Mouse (Mus musculus) hindbrain, embryonic 14.5 days (tissue): Measurements from ENCODE around the gene Jagn1. TPM values are rescaled to one million over a fixed set of nuclear protein-coding genes. Genes with fewer than 3 reads are reported as not detected.

Experiments
- ATAC-seq: fragments of 200-750 bp; cut with Nextera tagmentation; 2 replicates; pipeline ENCODE4 v1.8.0; 2017; ENCODE audit warnings: moderate number of reproducible peaks, mild to moderate bottlenecking, moderate TSS enrichment, moderate library complexity; ENCODE audit not compliant: low FRiP score
- DNase-seq: peaks from one replicate; pipeline ENCODE4 v3.0.0-alpha.2; 2015; ENCODE audit warnings: low spot score
- H3K27ac ChIP-seq: fragments of 300-500 bp; sonication (generic); 2 replicates; pipeline ENCODE4 v1.5.1; 2014; ENCODE audit warnings: mild to moderate bottlenecking, moderate library complexity
- H3K27me3 ChIP-seq: fragments of 300-500 bp; sonication (generic); 2 replicates; pipeline ENCODE4 v1.6.1; 2014; ENCODE audit warnings: mild to moderate bottlenecking, low read length, mixed read lengths; ENCODE audit not compliant: control insufficient read depth, insufficient read depth
- H3K36me3 ChIP-seq: fragments of 300-500 bp; sonication (generic); replicated peaks from 2 replicates; pipeline ENCODE4 v1.6.1; 2014; ENCODE audit not compliant: control insufficient read depth, insufficient read depth
- H3K4me1 ChIP-seq: fragments of 300-500 bp; sonication (generic); replicated peaks from 2 replicates; pipeline ENCODE4 v1.6.1; 2014; ENCODE audit warnings: antibody characterized with exemption, low read length, mixed read lengths; ENCODE audit not compliant: control insufficient read depth, insufficient read depth
- H3K4me2 ChIP-seq: fragments of 300-500 bp; sonication (generic); replicated peaks from 2 replicates; pipeline ENCODE4 v1.6.1; 2014; ENCODE audit warnings: mild to moderate bottlenecking, moderate library complexity
- H3K4me3 ChIP-seq: fragments of 300-500 bp; sonication (generic); replicated peaks from 2 replicates; pipeline ENCODE4 v1.5.1; 2014; ENCODE audit warnings: mild to moderate bottlenecking, low read length
- H3K9ac ChIP-seq: fragments of 300-500 bp; sonication (generic); 2 replicates; pipeline ENCODE4 v1.6.1; 2014
- H3K9me3 ChIP-seq: fragments of 300-500 bp; sonication (generic); 2 replicates; pipeline ENCODE4 v1.6.1; 2016; ENCODE audit warnings: low read length; ENCODE audit not compliant: control insufficient read depth
- WGBS: fragments of 180-500 bp; shearing (Covaris S2); extraction: QIAGEN DNeasy Blood & Tissue Kit; methylation state at CpG from one replicate; pipeline ENCODE4 v1.1.7; 2014; 5-methylcytosine and 5-hydroxymethylcytosine counted together
- polyA plus RNA-seq: library from polyadenylated mRNA; unstranded; fragments of >200 nt; fragmentation: Nextera tagmentation; extraction: Ambion mirVana; gene quantifications from 2 replicates; pipeline ENCODE4 v1.2.1, GENCODE M21; 2014

Jagn1 gene
- polyA plus RNA-seq, 1 experiment from 2014 or later, result 87.9 TPM

GRCm38 (mm10) chr6:113410001-113410400 lies 32.4 kb upstream of the Jagn1 start:
- WGBS, result 84% methylated on average over 1 of the region's 1 CpGs
- Histone ChIP-seq H3K9ac (no peak overlapping the region), H3K27ac (no peak overlapping the region), H3K4me1 (no peaks in the 10 kb centered on the region), H3K9me3 (no peaks in the 10 kb centered on the region), H3K4me2 (no peak overlapping the region), H3K27me3 (no peaks in the 10 kb centered on the region), H3K36me3 (peaks cover 45% of the 10 kb centered on the region), H3K4me3 (no peak overlapping the region)
- DNase-seq (no peak), ATAC-seq (no peak)

GRCm38 (mm10) chr6:113416416-113416815 lies 26.0 kb upstream of the Jagn1 start:
- 77% methylated on average over 5 of the region's 5 CpGs for WGBS

GRCm38 (mm10) chr6:113418441-113419198 lies 23.7 kb upstream of the Jagn1 start:
- H3K4me3 ChIP-seq, result peak overlapping the region; percentile 51
- DNase-seq (peak; percentile 38), ATAC-seq (peak; percentile 64)
- no peak overlapping the region for H3K27ac ChIP-seq
- no peaks in the 10 kb centered on the region for H3K27me3 ChIP-seq
- peak overlapping the region; percentile 65 for H3K9ac ChIP-seq
- peaks cover 17% of the 10 kb centered on the region for H3K4me1 ChIP-seq
- 16% methylated on average over 16 of the region's 16 CpGs for WGBS
- peaks cover 13% of the 10 kb centered on the region for H3K36me3 ChIP-seq
- no peaks in the 10 kb centered on the region for H3K9me3 ChIP-seq
- peak overlapping the region; percentile 78 for H3K4me2 ChIP-seq

More at GRCm38 (mm10) chr6:113416416-113416815, 26.0 kb upstream of the Jagn1 start:
- H3K4me2 ChIP-seq, result no peak overlapping the region
- H3K4me3 ChIP-seq, result no peak overlapping the region
- H3K36me3 ChIP-seq, result peaks cover 16% of the 10 kb centered on the region
- no peaks in the 10 kb centered on the region for H3K9me3 ChIP-seq
- no peaks in the 10 kb centered on the region for H3K27me3 ChIP-seq
- no peak overlapping the region for H3K9ac ChIP-seq
- ATAC-seq (no peak), DNase-seq (no peak)
- H3K27ac ChIP-seq, result no peak overlapping the region
- H3K4me1 ChIP-seq, result peaks cover 17% of the 10 kb centered on the region

- ATAC-seq (peak; percentile 97), DNase-seq (peak; percentile 99)
- Histone ChIP-seq H3K36me3 (peaks cover 10% of the 10 kb centered on the region), H3K9ac (peak within 1 kb of the TSS; percentile 65), H3K27me3 (no peaks in the 10 kb centered on the region), H3K4me1 (peaks cover 17% of the 10 kb centered on the region), H3K27ac (peak within 1 kb of the TSS; percentile 58; the same call in 1 of the 2 replicates), H3K9me3 (no peaks in the 10 kb centered on the region), H3K4me3 (peak within 1 kb of the TSS; percentile 51), H3K4me2 (peak within 1 kb of the TSS; percentile 78)
- WGBS, result under 1% methylated on average over 25 of the region's 25 CpGs
Measured at GRCm38 (mm10) chr6:113419199-113419587, 23.2 kb upstream of the Jagn1 start, which contains the start of gene Rpusd3. Rpusd3 (minus strand) TSS chr6:113419340.

- Histone ChIP-seq H3K27me3 (no peaks in the 10 kb centered on the region), H3K4me1 (peaks cover 11% of the 10 kb centered on the region), H3K9ac (no peak overlapping the region), H3K36me3 (no peaks in the 10 kb centered on the region), H3K9me3 (no peaks in the 10 kb centered on the region), H3K4me2 (no peak overlapping the region), H3K4me3 (no peak overlapping the region), H3K27ac (no peak overlapping the region)
- WGBS, result 88% methylated on average over 4 of the region's 4 CpGs
- DNase-seq (no peak), ATAC-seq (no peak)
Measured at GRCm38 (mm10) chr6:113423000-113423399, 19.4 kb upstream of the Jagn1 start.

GRCm38 (mm10) chr6:113424187-113424586 lies 18.2 kb upstream of the Jagn1 start:
- ATAC-seq, result no peak
- H3K36me3 ChIP-seq, result no peaks in the 10 kb centered on the region
- no peak overlapping the region for H3K4me2 ChIP-seq
- no peaks in the 10 kb centered on the region for H3K9me3 ChIP-seq
- no peak overlapping the region for H3K4me3 ChIP-seq
- no peak overlapping the region for H3K9ac ChIP-seq
- 0 out of 2 replicates have a peak, but pooled peaks cover 4% of the 10 kb centered on the region for H3K4me1 ChIP-seq
- DNase-seq, result no peak
- 87% methylated on average over 7 of the region's 7 CpGs for WGBS
- no peaks in the 10 kb centered on the region for H3K27me3 ChIP-seq
- H3K27ac ChIP-seq, result no peak overlapping the region

GRCm38 (mm10) chr6:113426696-113427095 lies 15.7 kb upstream of the Jagn1 start:
- Histone ChIP-seq H3K9me3 (no peaks in the 10 kb centered on the region), H3K4me3 (no peak overlapping the region), H3K36me3 (no peaks in the 10 kb centered on the region), H3K4me2 (no peak overlapping the region), H3K4me1 (no peaks in the 10 kb centered on the region), H3K9ac (no peak overlapping the region), H3K27ac (no peak overlapping the region), H3K27me3 (no peaks in the 10 kb centered on the region)
- ATAC-seq (no peak), DNase-seq (no peak)
- whole genome bisulfite sequencing, result 92% methylated on average over 4 of the region's 4 CpGs

GRCm38 (mm10) chr6:113427397-113427796 lies 15.0 kb upstream of the Jagn1 start:
- H3K4me2 ChIP-seq, result no peak overlapping the region
- H3K27ac ChIP-seq, result no peak overlapping the region
- H3K4me1 ChIP-seq, result no peaks in the 10 kb centered on the region
- WGBS, result 59% methylated on average over 3 of the region's 3 CpGs
- no peak overlapping the region for H3K9ac ChIP-seq
- H3K36me3 ChIP-seq, result no peaks in the 10 kb centered on the region
- H3K9me3 ChIP-seq, result no peaks in the 10 kb centered on the region
- no peaks in the 10 kb centered on the region for H3K27me3 ChIP-seq
- no peak overlapping the region for H3K4me3 ChIP-seq
- ATAC-seq, result no peak
- no peak for DNase-seq

GRCm38 (mm10) chr6:113428006-113428405 lies 14.4 kb upstream of the Jagn1 start:
- Histone ChIP-seq H3K4me2 (no peak overlapping the region), H3K27me3 (no peaks in the 10 kb centered on the region), H3K9me3 (no peaks in the 10 kb centered on the region), H3K9ac (no peak overlapping the region), H3K36me3 (no peaks in the 10 kb centered on the region), H3K4me1 (no peaks in the 10 kb centered on the region), H3K4me3 (no peak overlapping the region), H3K27ac (no peak overlapping the region)
- ATAC-seq, result no peak
- DNase-seq, result no peak
- 94% methylated on average over 16 of the region's 16 CpGs for WGBS
